Mouse (Mus musculus) midbrain, embryonic 16.5 days (tissue): ENCODE results near the gene Mcrs1. TPM values are rescaled to one million over a fixed set of nuclear protein-coding genes. Genes with fewer than 3 reads are reported as not detected.
A peak's percentile ranks its signal among the peaks of the same experiment; 100 is the strongest.

ENCODE experiments used
- ATAC-seq: fragments of 200-750 bp; cut with Nextera tagmentation; 2 replicates; pipeline ENCODE4 v1.8.0; 2017; ENCODE audit warnings: moderate TSS enrichment
- H3K27ac ChIP-seq: fragments of 300-500 bp; sonication (generic); 2 replicates; pipeline ENCODE4 v1.5.1; 2014; ENCODE audit warnings: mild to moderate bottlenecking, low read length, mixed read lengths
- H3K27me3 ChIP-seq: fragments of 300-500 bp; sonication (generic); 2 replicates; pipeline ENCODE4 v1.6.1; 2014; ENCODE audit warnings: low read depth, low read length, mixed read lengths; ENCODE audit not compliant: control insufficient read depth, insufficient read depth
- H3K36me3 ChIP-seq: fragments of 300-500 bp; sonication (generic); 2 replicates; pipeline ENCODE4 v1.6.1; 2014; ENCODE audit warnings: mild to moderate bottlenecking, low read length, moderate library complexity, mixed read lengths; ENCODE audit not compliant: control insufficient read depth, insufficient read depth
- H3K4me1 ChIP-seq: fragments of 300-500 bp; sonication (generic); 2 replicates; pipeline ENCODE4 v1.6.1; 2014; ENCODE audit warnings: mild to moderate bottlenecking, low read length, mixed read lengths; ENCODE audit not compliant: control insufficient read depth, insufficient read depth
- H3K4me2 ChIP-seq: fragments of 300-500 bp; sonication (generic); 2 replicates; pipeline ENCODE4 v1.6.1; 2014; ENCODE audit warnings: mild to moderate bottlenecking, low read length, mixed read lengths
- H3K4me3 ChIP-seq: fragments of 300-500 bp; sonication (generic); 2 replicates; pipeline ENCODE4 v1.5.1; 2014; ENCODE audit warnings: low read depth, mild to moderate bottlenecking, low read length, moderate library complexity, mixed read lengths
- H3K9ac ChIP-seq: fragments of 300-500 bp; sonication (generic); 2 replicates; pipeline ENCODE4 v1.6.1; 2014; ENCODE audit warnings: low read depth, low read length, mixed read lengths
- H3K9me3 ChIP-seq: fragments of 300-500 bp; sonication (generic); replicated peaks from 2 replicates; pipeline ENCODE4 v1.6.1; 2014; ENCODE audit warnings: mild to moderate bottlenecking, low read length, mixed read lengths; ENCODE audit not compliant: control insufficient read depth, poor library complexity, severe bottlenecking
- WGBS: fragments of 180-500 bp; shearing (Covaris S2); extraction: QIAGEN DNeasy Blood & Tissue Kit; methylation state at CpG from one replicate; pipeline ENCODE4 v1.1.7; 2014; 5-methylcytosine and 5-hydroxymethylcytosine counted together
- polyA plus RNA-seq: library from polyadenylated mRNA; unstranded; fragments of >200 nt; fragmentation: Nextera tagmentation; extraction: Ambion mirVana; gene quantifications from 2 replicates; pipeline ENCODE4 v1.2.1, GENCODE M21; 2015

Mcrs1 gene
- polyA plus RNA-seq, 1 experiment from 2014 or later: 209 TPM

DNA sequence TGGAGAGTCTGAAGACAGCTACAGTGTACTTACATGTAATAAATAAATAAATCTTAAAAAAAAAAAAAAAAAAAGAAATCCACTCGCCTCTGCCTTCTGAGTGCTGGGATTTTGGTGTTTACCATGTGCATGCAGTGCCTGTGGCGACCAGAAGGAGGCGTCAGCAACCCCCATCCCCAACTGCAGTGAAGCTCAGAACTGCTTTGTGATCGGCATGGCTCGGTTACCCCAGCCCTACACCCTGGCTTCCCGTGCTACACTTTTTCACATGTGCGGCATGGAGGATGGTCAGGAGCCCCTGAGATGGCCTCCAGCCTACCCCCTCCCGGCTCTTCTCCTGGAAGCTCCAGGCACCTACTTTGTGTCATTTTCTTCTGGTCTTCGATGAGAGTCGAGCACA, 31.7 kb upstream of the Mcrs1 start:
- WGBS: 67% methylated on average over 10 of the region's 10 CpGs
- H3K4me2 ChIP-seq: no peak overlapping the region
- ATAC-seq: no peak
- no peaks in the 10 kb centered on the region for H3K4me1 ChIP-seq
- no peaks in the 10 kb centered on the region for H3K9me3 ChIP-seq
- no peaks in the 10 kb centered on the region for H3K36me3 ChIP-seq
- H3K9ac ChIP-seq: no peak overlapping the region
- H3K4me3 ChIP-seq: no peak overlapping the region
- H3K27me3 ChIP-seq: no peaks in the 10 kb centered on the region
- H3K27ac ChIP-seq: no peak overlapping the region

DNA sequence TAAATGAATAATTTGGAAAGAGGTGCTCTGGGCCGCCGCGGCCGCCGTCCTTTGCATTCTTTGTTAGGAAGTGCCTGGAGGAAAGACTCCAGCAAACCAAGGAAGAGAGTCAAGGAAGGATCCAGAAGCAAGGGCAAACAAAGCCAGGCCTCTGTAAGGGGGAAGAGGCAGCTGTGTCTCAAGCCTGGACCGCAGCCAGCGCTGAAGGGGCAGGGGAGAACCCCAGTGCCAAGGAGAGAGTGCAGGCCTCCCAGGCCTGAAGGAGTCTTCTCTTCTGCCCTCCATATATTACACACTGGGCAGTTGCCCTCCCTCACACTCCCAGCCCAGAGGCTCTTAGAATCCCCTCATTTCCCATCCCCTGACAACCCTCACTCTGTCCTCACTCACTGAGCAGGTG, 26.5 kb upstream of the Mcrs1 start:
- WGBS: 86% methylated on average over 7 of the region's 7 CpGs
- no peak for ATAC-seq
- H3K27me3 ChIP-seq: no peaks in the 10 kb centered on the region
- H3K27ac ChIP-seq: no peak overlapping the region
- no peak overlapping the region for H3K4me3 ChIP-seq
- no peak overlapping the region for H3K4me2 ChIP-seq
- H3K36me3 ChIP-seq: no peaks in the 10 kb centered on the region
- H3K4me1 ChIP-seq: no peaks in the 10 kb centered on the region
- no peaks in the 10 kb centered on the region for H3K9me3 ChIP-seq
- H3K9ac ChIP-seq: no peak overlapping the region

DNA sequence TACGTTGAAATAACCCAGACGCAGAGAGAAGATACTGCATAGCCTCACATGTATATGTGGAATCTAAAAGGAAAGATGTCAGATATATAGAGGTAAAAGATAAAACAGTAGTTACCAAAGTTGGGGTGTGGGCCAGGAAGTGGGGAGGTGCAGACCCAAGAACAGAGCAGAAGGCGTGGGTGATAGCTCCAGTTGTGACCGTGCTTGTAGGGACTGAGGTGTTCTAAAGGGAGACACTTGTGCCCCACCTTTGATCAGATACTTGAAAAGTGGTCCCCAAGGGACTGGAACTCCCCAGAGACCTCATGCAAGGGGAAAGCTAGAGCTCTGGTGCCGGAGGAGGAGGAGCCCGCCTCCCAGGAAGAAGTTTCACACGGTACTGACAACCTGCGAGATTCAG, 24.3 kb upstream of the Mcrs1 start:
- Histone ChIP-seq H3K9me3 (no peaks in the 10 kb centered on the region), H3K4me2 (no peak overlapping the region), H3K36me3 (no peaks in the 10 kb centered on the region), H3K9ac (no peak overlapping the region), H3K27me3 (no peaks in the 10 kb centered on the region), H3K4me1 (no peaks in the 10 kb centered on the region), H3K4me3 (no peak overlapping the region), H3K27ac (no peak overlapping the region)
- 85% methylated on average over 8 of the region's 8 CpGs for WGBS
- no peak for ATAC-seq

DNA sequence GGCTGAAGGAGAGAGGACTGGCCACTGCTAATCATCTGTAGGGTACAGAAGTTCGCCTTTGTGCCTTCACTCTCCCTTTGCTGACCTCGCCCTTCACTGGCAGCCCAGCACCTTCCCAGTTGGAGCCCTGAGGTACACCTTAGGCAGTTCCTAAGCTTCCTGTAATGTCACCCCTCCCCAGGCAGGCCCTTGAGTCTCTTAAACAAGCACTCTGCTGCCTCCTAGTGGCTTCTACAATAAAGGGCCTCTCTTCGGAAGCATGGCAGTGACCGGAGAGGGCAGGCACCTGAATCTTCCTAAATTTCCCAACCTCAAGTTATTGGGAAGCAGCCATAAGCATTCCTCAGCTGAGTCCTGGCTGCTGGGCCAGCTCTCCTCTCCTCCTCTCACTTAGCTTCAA, 13.9 kb upstream of the Mcrs1 start:
- Histone ChIP-seq H3K9me3 (no peaks in the 10 kb centered on the region), H3K27me3 (no peaks in the 10 kb centered on the region), H3K4me2 (no peak overlapping the region), H3K36me3 (no peaks in the 10 kb centered on the region), H3K27ac (no peak overlapping the region), H3K9ac (no peak overlapping the region), H3K4me1 (no peaks in the 10 kb centered on the region), H3K4me3 (no peak overlapping the region)
- 23% methylated on average over 4 of the region's 4 CpGs for WGBS
- ATAC-seq: no peak

DNA sequence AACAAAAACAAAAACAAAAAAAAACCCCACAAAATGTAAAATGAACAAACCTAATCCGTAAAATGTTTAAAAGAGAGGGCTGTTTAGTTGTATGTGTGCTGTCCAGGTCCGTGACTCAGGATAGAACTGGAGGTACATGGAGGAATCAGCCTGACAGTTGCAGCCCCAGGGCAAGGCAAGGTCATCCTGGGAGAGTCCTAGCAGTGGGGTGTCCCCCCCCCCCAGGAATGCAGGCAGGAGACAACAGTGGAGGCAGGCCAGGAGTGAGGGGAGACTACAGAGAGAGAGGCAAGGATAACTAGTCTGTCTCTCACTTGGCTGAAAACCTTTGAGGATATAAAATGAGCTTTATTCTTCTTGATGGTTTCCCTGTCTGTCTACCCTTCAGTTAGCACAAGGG, 12.6 kb upstream of the Mcrs1 start:
- no peaks in the 10 kb centered on the region; the same call in 1 of the 2 replicates for H3K4me1 ChIP-seq
- no peak overlapping the region for H3K4me3 ChIP-seq
- H3K27me3 ChIP-seq: no peaks in the 10 kb centered on the region
- no peaks in the 10 kb centered on the region for H3K36me3 ChIP-seq
- no peaks in the 10 kb centered on the region for H3K9me3 ChIP-seq
- H3K27ac ChIP-seq: no peak overlapping the region
- H3K9ac ChIP-seq: no peak overlapping the region
- H3K4me2 ChIP-seq: no peak overlapping the region
- no peak for ATAC-seq
- 76% methylated on average over 2 of the region's 2 CpGs for WGBS

DNA sequence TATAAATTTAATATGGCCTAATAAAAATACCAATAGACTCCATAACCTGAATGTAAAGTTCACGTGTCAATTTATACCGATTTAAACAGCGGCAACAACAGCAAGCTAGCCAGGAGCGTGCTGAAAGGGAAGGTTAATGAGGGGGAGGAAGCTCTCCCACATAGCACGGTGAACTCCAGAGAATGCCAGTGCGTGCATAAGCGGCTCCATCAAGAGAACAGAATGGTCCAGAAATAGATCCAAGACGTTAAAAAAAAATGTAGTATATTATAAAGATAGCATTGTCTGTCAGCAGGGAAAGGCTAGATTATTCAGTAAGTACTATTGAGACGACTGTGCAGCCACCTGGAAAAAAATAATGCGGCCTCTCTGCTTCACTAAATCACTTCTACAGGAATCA, 10.9 kb upstream of the Mcrs1 start:
- Histone ChIP-seq H3K9ac (no peak overlapping the region; the same call in 1 of the 2 replicates), H3K4me2 (no peak overlapping the region), H3K4me3 (no peak overlapping the region), H3K36me3 (no peaks in the 10 kb centered on the region), H3K4me1 (no peaks in the 10 kb centered on the region; the same call in 1 of the 2 replicates), H3K27me3 (no peaks in the 10 kb centered on the region), H3K27ac (peak overlapping the region; percentile 25; the same call in 1 of the 2 replicates), H3K9me3 (no peaks in the 10 kb centered on the region)
- ATAC-seq: no peak
- 48% methylated on average over 10 of the region's 10 CpGs for WGBS

DNA sequence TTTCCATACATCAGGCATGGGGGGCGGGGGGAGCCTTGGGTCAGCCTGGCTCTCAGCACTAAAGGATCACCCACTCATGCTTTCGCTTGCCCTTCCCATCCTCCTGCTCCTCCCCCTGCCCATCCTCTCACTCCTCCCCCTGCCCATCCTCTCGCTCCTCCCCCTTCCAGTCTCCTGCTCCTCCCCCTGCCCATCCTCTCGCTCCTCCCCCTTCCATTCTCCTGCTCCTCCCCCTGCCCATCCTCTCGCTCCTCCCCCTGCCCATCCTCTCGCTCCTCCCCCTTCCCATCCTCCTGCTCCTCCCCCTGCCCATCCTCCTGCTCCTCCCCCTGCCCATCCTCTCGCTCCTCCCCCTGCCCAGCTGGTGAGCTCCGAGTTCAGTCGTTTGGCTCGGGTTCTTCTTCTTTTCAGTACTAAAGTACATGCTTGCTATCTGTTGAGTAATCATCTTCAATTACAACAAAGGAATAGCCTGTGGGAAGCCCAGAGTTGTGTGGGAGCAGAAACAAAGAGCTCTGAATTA, 8.0 kb upstream of the Mcrs1 start:
- WGBS: under 1% methylated on average over 6 of the region's 10 CpGs
- H3K4me1 ChIP-seq: no peaks in the 10 kb centered on the region; the same call in 1 of the 2 replicates
- peak overlapping the region; percentile 39 for H3K4me2 ChIP-seq
- no peaks in the 10 kb centered on the region for H3K9me3 ChIP-seq
- ATAC-seq: peak; percentile 43; the same call in 1 of the 2 replicates
- no peaks in the 10 kb centered on the region for H3K36me3 ChIP-seq
- H3K27ac ChIP-seq: no peak overlapping the region
- H3K9ac ChIP-seq: 0 out of 2 replicates have a peak overlapping the region, but pooled peaks have one; percentile 30
- H3K27me3 ChIP-seq: no peaks in the 10 kb centered on the region
- H3K4me3 ChIP-seq: peak overlapping the region; percentile 22

DNA sequence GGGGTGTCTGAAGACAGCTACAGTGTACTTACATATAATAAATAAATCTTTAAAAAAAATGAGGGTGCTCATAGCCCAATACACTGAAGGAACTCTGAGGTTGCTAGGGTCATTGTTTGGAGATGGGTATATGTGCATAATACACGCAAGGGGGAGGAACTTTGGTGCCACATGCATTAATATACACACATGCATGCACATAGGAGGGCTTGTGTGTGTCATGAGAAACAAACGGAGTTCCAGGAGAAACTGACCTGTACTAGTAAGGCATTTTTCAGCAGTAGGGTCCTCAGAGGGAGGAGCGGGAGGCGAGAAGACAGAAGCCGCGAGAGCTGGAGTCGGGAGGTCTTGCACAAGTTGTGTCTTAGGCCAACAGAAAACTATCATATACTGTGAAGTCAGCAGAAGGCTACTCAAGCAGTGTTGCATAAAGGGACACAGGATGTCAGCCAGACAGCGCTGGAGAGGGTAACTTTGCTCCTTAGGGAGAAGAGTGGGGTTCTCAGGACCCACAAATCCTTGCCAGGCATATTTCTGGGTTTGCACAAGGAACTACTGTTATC, 7.5 kb upstream of the Mcrs1 start:
- Histone ChIP-seq H3K27me3 (no peaks in the 10 kb centered on the region), H3K4me3 (no peak overlapping the region; the same call in 1 of the 2 replicates), H3K4me1 (no peaks in the 10 kb centered on the region; the same call in 1 of the 2 replicates), H3K4me2 (peak overlapping the region; percentile 39), H3K27ac (no peak overlapping the region), H3K36me3 (no peaks in the 10 kb centered on the region), H3K9me3 (no peaks in the 10 kb centered on the region), H3K9ac (no peak overlapping the region)
- peak; percentile 61; the same call in 1 of the 2 replicates for ATAC-seq
- 70% methylated on average over 8 of the region's 8 CpGs for WGBS

DNA sequence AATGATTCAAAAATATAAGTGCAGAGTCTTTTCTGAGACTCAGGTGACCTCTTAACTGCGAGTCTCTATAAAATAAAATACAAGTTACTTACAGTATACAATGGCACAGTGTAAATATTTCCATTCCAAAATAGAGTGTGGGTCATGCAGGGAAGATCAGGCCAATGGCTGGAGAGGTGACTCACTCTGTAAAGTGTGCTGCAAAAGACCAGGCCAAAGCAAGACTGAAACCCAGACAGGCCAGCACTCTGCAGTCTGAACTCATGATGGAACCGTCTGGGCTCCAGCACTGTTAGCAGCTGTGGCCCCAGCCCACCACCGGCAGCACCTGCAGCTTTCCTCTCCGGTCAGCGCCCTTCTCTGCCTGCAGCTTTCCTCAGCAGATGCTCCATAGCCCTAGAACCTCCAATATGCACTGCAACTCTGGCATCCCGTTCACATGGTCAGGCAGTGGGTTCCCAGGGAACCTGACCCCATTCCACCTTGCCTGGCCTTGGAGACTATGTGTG, 3.5 kb upstream of the Mcrs1 start:
- Histone ChIP-seq H3K27ac (no peak overlapping the region), H3K9ac (no peak overlapping the region), H3K4me2 (no peak overlapping the region), H3K9me3 (no peaks in the 10 kb centered on the region), H3K36me3 (no peaks in the 10 kb centered on the region), H3K4me3 (no peak overlapping the region), H3K4me1 (peaks cover 12% of the 10 kb centered on the region), H3K27me3 (no peaks in the 10 kb centered on the region)
- 85% methylated on average over 6 of the region's 6 CpGs for WGBS
- ATAC-seq: no peak
